17 mouse cellular contexts compared by ENCODE assay signal in genomic region chr3:145906582-145906981, GRCm38 (mm10).
"Had no signal": no experiment of that assay in that cellular context is flagged by ENCODE, and none has a peak within 500 bp of the region (broad histone marks: within the 10 kb centered on the region; RNA-seq: fewer than 3 reads in every experiment).

No protein-coding gene starts in this region.

- H3K4me2 ChIP-seq: lung, embryonic 14.5 days; midbrain, embryonic 12.5 days; neural tube, embryonic 13.5 days; neural tube, embryonic 15.5 days had no signal

- H3K9me3 ChIP-seq: midbrain, embryonic 10.5 days; midbrain, embryonic 12.5 days; neural tube, embryonic 13.5 days; neural tube, embryonic 15.5 days had no signal

- H3K4me1 ChIP-seq: neural tube, embryonic 13.5 days; neural tube, embryonic 15.5 days had no signal

- H3K36me3 ChIP-seq: midbrain, embryonic 10.5 days; midbrain, embryonic 12.5 days; neural tube, embryonic 13.5 days; neural tube, embryonic 15.5 days had no signal

- DNase-seq: lung, embryonic 14.5 days; lung, postnatal 10 days; lung, postnatal 4 days; midbrain, embryonic 14.5 days; retina, postnatal 1 day; right cerebral cortex, adult 18-20 months; right cerebral cortex, postnatal 25 days; right cerebral cortex, postnatal 4 days; spleen, adult 18-20 months; thymus, adult 18-20 months; thymus, postnatal 14 days; thymus, postnatal 36 days had no signal

- H3K9ac ChIP-seq: lung, embryonic 14.5 days; midbrain, embryonic 12.5 days; neural tube, embryonic 13.5 days; neural tube, embryonic 15.5 days had no signal

- H3K27ac ChIP-seq: midbrain, embryonic 10.5 days; midbrain, embryonic 12.5 days; neural tube, embryonic 13.5 days; neural tube, embryonic 15.5 days had no signal

- H3K27me3 ChIP-seq: neural tube, embryonic 13.5 days; neural tube, embryonic 15.5 days had no signal

- H3K4me3 ChIP-seq: midbrain, embryonic 10.5 days; midbrain, embryonic 12.5 days; myocyte; neural tube, embryonic 13.5 days; neural tube, embryonic 15.5 days had no signal
